Mouse (Mus musculus): Measurements from ENCODE around the gene Cct4.

The Cct4 gene

GRCm38 (mm10) chr11:22990393-22991126 is at the start of gene Cct4:
Gene Cct4 (plus strand): TSS chr11:22990519.
- in situ Hi-C loops (cut with MboI, MseI): loop anchor here (25.0 kb wide), 2 partner anchors 772 to 872 kb away; partner anchors contain the start of gene Rel

- in situ Hi-C loops (cut with MboI, MseI): no loop called here
Observed at GRCm38 (mm10) chr11:22949101-22949500, 41.2 kb upstream of the Cct4 start.

- in situ Hi-C loops (cut with MboI, MseI): loop anchor here (25.0 kb wide), 1 partner anchor 713 kb away; no protein-coding TSS in a partner anchor
Observed at GRCm38 (mm10) chr11:22950131-22950530, 40.2 kb upstream of the Cct4 start.

GRCm38 (mm10) chr11:22952668-22953067 is 37.7 kb upstream of the Cct4 start:
- in situ Hi-C loops (cut with MboI, MseI): loop anchor here (25.0 kb wide), 1 partner anchor 715 kb away; no protein-coding TSS in a partner anchor

- in situ Hi-C loops (cut with MboI, MseI): loop anchor here (25.0 kb wide), 1 partner anchor 719 kb away; no protein-coding TSS in a partner anchor
Observed at GRCm38 (mm10) chr11:22956346-22956745, 34.0 kb upstream of the Cct4 start.

GRCm38 (mm10) chr11:22956830-22957229 is 33.5 kb upstream of the Cct4 start:
- in situ Hi-C loops (cut with MboI, MseI): loop anchor here (25.0 kb wide), 1 partner anchor 720 kb away; no protein-coding TSS in a partner anchor

- in situ Hi-C loops (cut with MboI, MseI): loop anchor here (25.0 kb wide), 1 partner anchor 721 kb away; no protein-coding TSS in a partner anchor
Observed at GRCm38 (mm10) chr11:22957791-22958374, 32.4 kb upstream of the Cct4 start.

- in situ Hi-C loops (cut with MboI, MseI): loop anchor here (5.0 to 25.0 kb wide), 3 partner anchors 90 to 725 kb away; no protein-coding TSS in a partner anchor
Observed at GRCm38 (mm10) chr11:22962101-22962500, 28.2 kb upstream of the Cct4 start.

- in situ Hi-C loops (cut with MboI, MseI): loop anchor here (5.0 to 25.0 kb wide), 3 partner anchors 92 to 727 kb away; no protein-coding TSS in a partner anchor
Observed at GRCm38 (mm10) chr11:22964401-22964800, 25.9 kb upstream of the Cct4 start.

GRCm38 (mm10) chr11:22965503-22965902 is 24.8 kb upstream of the Cct4 start:
- in situ Hi-C loops (cut with MboI, MseI): loop anchor here (5.0 to 25.0 kb wide), 3 partner anchors 328 to 728 kb away; no protein-coding TSS in a partner anchor

GRCm38 (mm10) chr11:22969486-22969885 is 20.8 kb upstream of the Cct4 start:
- in situ Hi-C loops (cut with MboI, MseI): loop anchor here (5.0 to 25.0 kb wide), 3 partner anchors 332 to 732 kb away; no protein-coding TSS in a partner anchor

GRCm38 (mm10) chr11:22970546-22970945 is 19.8 kb upstream of the Cct4 start:
- in situ Hi-C loops (cut with MboI, MseI): loop anchor here (25.0 kb wide), 1 partner anchor 733 kb away; no protein-coding TSS in a partner anchor

GRCm38 (mm10) chr11:22971835-22972709 is 18.2 kb upstream of the Cct4 start, which contains the start of gene Zrsr1:
Gene Zrsr1 (plus strand): TSS chr11:22972005.
- in situ Hi-C loops (cut with MboI, MseI): loop anchor here (25.0 kb wide), 1 partner anchor 735 kb away; no protein-coding TSS in a partner anchor

GRCm38 (mm10) chr11:22972746-22973526 is 17.4 kb upstream of the Cct4 start:
- in situ Hi-C loops (cut with MboI, MseI): loop anchor here (25.0 kb wide), 1 partner anchor 736 kb away; no protein-coding TSS in a partner anchor

- in situ Hi-C loops (cut with MboI, MseI): loop anchor here (25.0 kb wide), 1 partner anchor 736 kb away; no protein-coding TSS in a partner anchor
Observed at GRCm38 (mm10) chr11:22973599-22973998, 16.7 kb upstream of the Cct4 start.

- in situ Hi-C loops (cut with MboI, MseI): loop anchor here (25.0 kb wide), 2 partner anchors 784 to 884 kb away; partner anchors contain the start of gene Rel
Observed at GRCm38 (mm10) chr11:22978215-22978614, 12.1 kb upstream of the Cct4 start.

- in situ Hi-C loops (cut with MboI, MseI): loop anchor here (25.0 kb wide), 2 partner anchors 784 to 884 kb away; partner anchors contain the start of gene Rel
Observed at GRCm38 (mm10) chr11:22978711-22979110, 11.6 kb upstream of the Cct4 start.

- in situ Hi-C loops (cut with MboI, MseI): loop anchor here (25.0 kb wide), 2 partner anchors 783 to 883 kb away; partner anchors contain the start of gene Rel
Observed at GRCm38 (mm10) chr11:22979221-22979620, 11.1 kb upstream of the Cct4 start.

- in situ Hi-C loops (cut with MboI, MseI): loop anchor here (25.0 kb wide), 2 partner anchors 781 to 881 kb away; partner anchors contain the start of gene Rel
Observed at GRCm38 (mm10) chr11:22981041-22981440, 9.3 kb upstream of the Cct4 start.

GRCm38 (mm10) chr11:22981543-22981950 is 8.8 kb upstream of the Cct4 start:
- in situ Hi-C loops (cut with MboI, MseI): loop anchor here (25.0 kb wide), 2 partner anchors 781 to 881 kb away; partner anchors contain the start of gene Rel

Measured in regulatory T cell (primary cell).